Mouse (Mus musculus) Patski (cell line): ENCODE data around the gene Elfn1. TPM values are rescaled to one million over a fixed set of nuclear protein-coding genes. Genes with fewer than 3 reads are reported as not detected.
A peak's percentile ranks its signal among the peaks of the same experiment; 100 is the strongest.

ENCODE experiments used
- ATAC-seq: fragments of 100-300 bp; one replicate; pipeline ENCODE4 v1.8.0; 2021
- CTCF ChIA-PET: fragments of 350-600 bp; sonication (Branson Sonifier 250); formaldehyde crosslinking; loops from one replicate; lab custom pipeline; 2022; ENCODE audit warnings: inconsistent platforms; lab: Charles Lee
- POLR2A ChIA-PET: fragments of 350-600 bp; sonication (Branson Sonifier 250); formaldehyde crosslinking; loops from one replicate; lab custom pipeline; 2022; ENCODE audit warnings: antibody characterized with exemption, inconsistent platforms; lab: Charles Lee
- DNase-seq: peaks from one replicate; pipeline ENCODE4 v3.0.0-alpha.2; 2011; ENCODE audit warnings: low read depth, low spot score
- H3K27me3 ChIP-seq: fragments of 371-371 bp; one replicate; pipeline ENCODE4 v1.5.1; 2021
- CTCF ChIP-seq: fragments of 100-300 bp; IDR thresholded peaks from one replicate; pipeline ENCODE4 v1.5.1; 2021
- in situ Hi-C: fragments of 300-500 bp; cut with MboI; formaldehyde crosslinking; loops from 3 replicates; pipeline ENCODE4 v1.11.1; 2018; ENCODE audit warnings: low pct_unique_long_range_greater_than_20kb, mixed read lengths
- polyA plus RNA-seq: library from polyadenylated mRNA; unstranded; gene quantifications from one replicate; pipeline ENCODE4 v1.2.3, GENCODE M21; 2021

Elfn1 gene
- polyA plus RNA-seq = 51.0 TPM

DNA sequence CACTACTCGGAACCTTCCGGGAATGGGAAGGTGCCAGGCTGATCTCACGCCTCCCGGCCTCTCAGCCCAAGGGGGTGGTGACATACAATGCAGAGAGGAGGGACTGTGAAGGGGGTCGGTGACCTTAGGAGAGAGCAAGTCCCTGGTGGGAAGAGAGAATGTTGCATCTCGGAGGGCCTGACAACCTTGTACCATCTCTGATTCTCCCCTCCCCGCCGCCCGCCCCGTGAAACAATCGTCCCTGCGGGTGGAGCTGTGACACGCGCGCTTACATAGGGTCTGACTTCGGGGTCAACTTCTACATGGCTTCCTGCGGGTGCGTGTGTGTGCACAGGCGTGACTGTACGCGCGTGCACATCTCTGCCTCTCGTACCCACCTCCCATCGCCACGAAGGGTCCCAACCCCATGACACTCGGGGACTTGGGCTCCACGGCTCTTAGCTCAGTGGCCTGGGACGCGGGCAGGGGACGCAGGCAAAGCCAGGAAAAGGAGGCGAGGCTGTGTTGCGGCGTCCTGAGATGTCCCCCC lies at the start of gene Elfn1:
TSS of gene Elfn1 (plus strand) at position 230 of the 529 bp plus-strand sequence.
- no peak for DNase-seq

GRCm38 (mm10) chr5:139860328-139861104 lies 47.2 kb upstream of the Elfn1 start:
- in situ Hi-C loops = no loop called here
- POLR2A ChIA-PET = no interaction called here
- TF ChIP-seq CTCF = no peak
- no peaks in the 10 kb centered on the region for H3K27me3 ChIP-seq
- no peak for ATAC-seq
- DNase-seq = no peak
- CTCF ChIA-PET = interaction anchor here (1.0 kb wide), 1 partner anchor 17 kb away, joined by 3 read pairs; no protein-coding TSS in a partner anchor

More for the DNA sequence above, at the start of gene Elfn1:
- no peaks in the 10 kb centered on the region for H3K27me3 ChIP-seq
- ChIA-PET POLR2A (interaction anchor here (1.2 to 2.0 kb wide), 4 partner anchors 23 to 43 kb away, joined by 3 to 17 read pairs (median 5); no protein-coding TSS in a partner anchor), CTCF (interaction anchor here (0.7 to 2.2 kb wide), 6 partner anchors 17 to 232 kb away, joined by 3 to 16 read pairs (median 3); partner anchors contain the start of gene Ints1)
- TF ChIP-seq CTCF = no peak
- peak; percentile 41 for ATAC-seq
- in situ Hi-C loops = loop anchor here (5.0 kb wide), 2 partner anchors 60 to 125 kb away; no protein-coding TSS in a partner anchor

DNA sequence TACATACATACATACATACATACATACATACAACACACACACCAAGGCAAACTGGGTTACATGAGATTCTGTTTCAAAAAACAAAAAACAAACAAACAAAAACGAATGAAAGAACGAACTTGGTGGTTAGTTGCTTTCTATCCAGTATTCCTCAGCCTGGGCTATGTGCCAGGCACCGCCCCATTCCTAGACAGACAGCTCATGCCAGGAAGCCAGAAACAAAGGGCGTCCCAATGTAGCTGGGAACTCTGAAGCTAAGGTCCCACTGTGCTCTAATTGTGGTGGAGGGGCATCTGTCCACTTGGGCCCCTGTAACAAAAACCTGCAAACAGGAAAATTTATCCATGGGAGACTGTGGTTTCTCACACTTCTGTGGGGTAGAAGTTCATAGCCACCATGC lies 45.0 kb upstream of the Elfn1 start:
- no peak for TF ChIP-seq CTCF
- ChIA-PET CTCF (no interaction called here), POLR2A (no interaction called here)
- in situ Hi-C loops = no loop called here
- ATAC-seq (no peak), DNase-seq (peak; percentile 25)
- H3K27me3 ChIP-seq = no peaks in the 10 kb centered on the region

GRCm38 (mm10) chr5:139870886-139871285 lies 36.9 kb upstream of the Elfn1 start:
- in situ Hi-C loops = no loop called here
- CTCF ChIA-PET = interaction anchor here (1.0 kb wide), 1 partner anchor 10 kb away, joined by 3 read pairs; no protein-coding TSS in a partner anchor
- ATAC-seq (no peak), DNase-seq (peak; percentile 12)
- H3K27me3 ChIP-seq = no peaks in the 10 kb centered on the region
- no peak for TF ChIP-seq CTCF
- POLR2A ChIA-PET = no interaction called here

DNA sequence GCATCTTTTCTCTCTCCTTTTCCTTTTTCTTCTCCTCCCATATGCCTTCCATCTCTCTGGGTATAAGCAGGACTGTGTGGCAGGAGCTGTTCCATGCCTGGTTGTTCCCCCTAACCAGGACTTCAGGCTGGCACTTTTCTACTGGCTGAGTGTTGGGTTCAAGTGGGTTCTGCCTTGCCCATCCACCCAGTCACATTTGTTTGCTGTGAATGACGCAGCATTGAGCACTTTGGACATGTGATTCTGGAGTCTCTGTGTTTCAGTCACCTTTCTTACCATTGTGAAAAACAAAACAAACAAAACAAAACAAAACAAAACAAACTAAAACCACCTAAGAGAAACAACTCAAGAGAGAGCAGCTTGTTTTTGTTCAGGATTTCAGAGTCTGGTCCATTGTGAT lies 36.2 kb upstream of the Elfn1 start:
- ChIA-PET CTCF (interaction anchor here (1.0 kb wide), 1 partner anchor 9 kb away, joined by 3 read pairs; no protein-coding TSS in a partner anchor), POLR2A (no interaction called here)
- no peaks in the 10 kb centered on the region for H3K27me3 ChIP-seq
- no peak for TF ChIP-seq CTCF
- in situ Hi-C loops = no loop called here
- no peak for DNase-seq
- ATAC-seq = no peak

GRCm38 (mm10) chr5:139877563-139877962 lies 30.2 kb upstream of the Elfn1 start:
- no peaks in the 10 kb centered on the region for H3K27me3 ChIP-seq
- no peak for TF ChIP-seq CTCF
- no peak for ATAC-seq
- in situ Hi-C loops = no loop called here
- POLR2A ChIA-PET = no interaction called here
- CTCF ChIA-PET = interaction anchor here (1.2 kb wide), 1 partner anchor 18 kb away, joined by 3 read pairs; no protein-coding TSS in a partner anchor
- DNase-seq = peak; percentile 15

GRCm38 (mm10) chr5:139879694-139880093 lies 28.0 kb upstream of the Elfn1 start:
- ChIA-PET CTCF (no interaction called here), POLR2A (no interaction called here)
- no peak for ATAC-seq
- no peak for TF ChIP-seq CTCF
- no peak for DNase-seq
- H3K27me3 ChIP-seq = no peaks in the 10 kb centered on the region
- in situ Hi-C loops = no loop called here

DNA sequence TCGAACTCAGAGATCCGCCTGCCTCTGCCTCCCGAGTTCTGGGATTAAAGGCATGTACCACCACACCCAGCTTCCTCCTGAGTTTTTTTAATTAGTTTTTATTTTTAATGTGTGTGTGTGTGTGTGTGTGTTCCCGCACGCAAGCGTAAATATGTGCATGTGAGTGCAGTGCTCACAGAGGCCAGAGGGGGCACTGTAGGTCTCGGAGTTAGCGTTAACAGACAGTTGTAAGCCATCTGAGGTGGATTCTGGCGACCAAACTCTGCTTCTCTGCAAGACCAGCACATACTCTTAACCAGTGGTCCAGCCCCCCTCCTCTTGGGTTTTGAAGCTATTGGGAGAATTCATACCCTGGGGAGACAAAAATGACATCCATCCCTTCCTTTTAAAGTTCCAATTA lies 26.6 kb upstream of the Elfn1 start:
- no peak for DNase-seq
- no peak for TF ChIP-seq CTCF
- no peaks in the 10 kb centered on the region for H3K27me3 ChIP-seq
- CTCF ChIA-PET = interaction anchor here (0.8 to 1.1 kb wide), 2 partner anchors 10 to 52 kb away, joined by 3 read pairs; no protein-coding TSS in a partner anchor
- POLR2A ChIA-PET = no interaction called here
- in situ Hi-C loops = no loop called here
- ATAC-seq = no peak

GRCm38 (mm10) chr5:139888624-139889023 lies 19.1 kb upstream of the Elfn1 start:
- TF ChIP-seq CTCF = no peak
- no peaks in the 10 kb centered on the region for H3K27me3 ChIP-seq
- no peak for ATAC-seq
- in situ Hi-C loops = no loop called here
- DNase-seq = no peak
- POLR2A ChIA-PET = no interaction called here
- CTCF ChIA-PET = no interaction called here

GRCm38 (mm10) chr5:139889370-139889769 lies 18.4 kb upstream of the Elfn1 start:
- POLR2A ChIA-PET = no interaction called here
- CTCF ChIA-PET = no interaction called here
- TF ChIP-seq CTCF = no peak
- in situ Hi-C loops = no loop called here
- ATAC-seq (no peak), DNase-seq (no peak)
- H3K27me3 ChIP-seq = no peaks in the 10 kb centered on the region
